Mouse (Mus musculus) hindbrain, postnatal 0 days (tissue): Measurements from ENCODE around the gene Nceh1. TPM values are rescaled to one million over a fixed set of nuclear protein-coding genes. Genes with fewer than 3 reads are reported as not detected.

Experiments used
- ATAC-seq: fragments of 200-750 bp; cut with Nextera tagmentation; 2 replicates; pipeline ENCODE4 v1.8.0; 2017; ENCODE audit warnings: mild to moderate bottlenecking, moderate TSS enrichment, moderate library complexity
- DNase-seq: peaks from one replicate; pipeline ENCODE4 v3.0.0-alpha.2; 2015; ENCODE audit warnings: low spot score
- H3K27ac ChIP-seq: fragments of 300-500 bp; sonication (generic); 2 replicates; pipeline ENCODE4 v1.5.1; 2014; ENCODE audit warnings: mild to moderate bottlenecking
- H3K27me3 ChIP-seq: fragments of 300-500 bp; sonication (generic); 2 replicates; pipeline ENCODE4 v1.6.1; 2014; ENCODE audit warnings: low read length, mixed read lengths; ENCODE audit not compliant: insufficient read depth
- H3K36me3 ChIP-seq: fragments of 300-500 bp; sonication (generic); 2 replicates; pipeline ENCODE4 v1.6.1; 2014; ENCODE audit warnings: low read length, mixed read lengths; ENCODE audit not compliant: insufficient read depth
- H3K4me1 ChIP-seq: fragments of 300-500 bp; sonication (generic); 2 replicates; pipeline ENCODE4 v1.6.1; 2014; ENCODE audit warnings: antibody characterized with exemption, low read length, mixed read lengths; ENCODE audit not compliant: insufficient read depth
- H3K4me2 ChIP-seq: fragments of 300-500 bp; sonication (generic); 2 replicates; pipeline ENCODE4 v1.6.1; 2014; ENCODE audit warnings: low read depth, mild to moderate bottlenecking, low read length, moderate library complexity, mixed read lengths
- H3K4me3 ChIP-seq: fragments of 300-500 bp; sonication (generic); 2 replicates; pipeline ENCODE4 v1.5.1; 2014; ENCODE audit warnings: low read length
- H3K9ac ChIP-seq: fragments of 300-500 bp; sonication (generic); replicated peaks from 2 replicates; pipeline ENCODE4 v1.6.1; 2014; ENCODE audit warnings: mild to moderate bottlenecking, low read length, moderate library complexity, mixed read lengths
- H3K9me3 ChIP-seq: fragments of 300-500 bp; sonication (generic); 2 replicates; pipeline ENCODE4 v1.6.1; 2016; ENCODE audit warnings: low read length, mixed read lengths
- CTCF ChIP-seq: IDR thresholded peaks from 2 replicates; pipeline ENCODE4 v1.5.1; 2016; ENCODE audit warnings: antibody characterized with exemption, control low read depth, low read depth
- WGBS: fragments of 180-500 bp; shearing (Covaris S2); extraction: QIAGEN DNeasy Blood & Tissue Kit; methylation state at CpG from one replicate; pipeline ENCODE4 v1.1.7; 2014; 5-methylcytosine and 5-hydroxymethylcytosine counted together
- polyA plus RNA-seq: library from polyadenylated mRNA; unstranded; fragments of >200 nt; fragmentation: Nextera tagmentation; extraction: Ambion mirVana; gene quantifications from 2 replicates; pipeline ENCODE4 v1.2.1, GENCODE M21; 2015
- total RNA-seq: library from RNA; depleted of rRNA; stranded (reverse); fragments of >200 nt; gene quantifications from 2 replicates; pipeline ENCODE4 v1.2.3, GENCODE M21; 2014

Nceh1 gene
- total and polyA plus RNA-seq, 2 experiments from 2014 or later, result 31.5 to 35.7 TPM

- Histone ChIP-seq H3K27me3 (no peaks in the 10 kb centered on the region), H3K9me3 (no peaks in the 10 kb centered on the region), H3K4me2 (no peak overlapping the region), H3K9ac (no peak overlapping the region), H3K4me1 (no peaks in the 10 kb centered on the region), H3K27ac (no peak overlapping the region), H3K4me3 (no peak overlapping the region), H3K36me3 (0 out of 2 replicates have a peak, but pooled peaks cover 6% of the 10 kb centered on the region)
- TF ChIP-seq CTCF, result no peak
- 76% methylated on average over 5 of the region's 5 CpGs for WGBS
- ATAC-seq, result no peak
- DNase-seq, result no peak
Measured at GRCm38 (mm10) chr3:27238563-27238962, 55.8 kb downstream of the Nceh1 start.

- no peak overlapping the region for H3K27ac ChIP-seq
- WGBS, result 91% methylated on average over 16 of the region's 16 CpGs
- no peaks in the 10 kb centered on the region for H3K27me3 ChIP-seq
- H3K9ac ChIP-seq, result no peak overlapping the region
- TF ChIP-seq CTCF, result no peak
- H3K9me3 ChIP-seq, result no peaks in the 10 kb centered on the region
- H3K4me3 ChIP-seq, result no peak overlapping the region
- H3K36me3 ChIP-seq, result 0 out of 2 replicates have a peak, but pooled peaks cover 6% of the 10 kb centered on the region
- DNase-seq, result no peak
- ATAC-seq, result no peak
- no peak overlapping the region for H3K4me2 ChIP-seq
- H3K4me1 ChIP-seq, result no peaks in the 10 kb centered on the region
Measured at GRCm38 (mm10) chr3:27239568-27239967, 56.8 kb downstream of the Nceh1 start.

- no peak overlapping the region for H3K27ac ChIP-seq
- no peaks in the 10 kb centered on the region for H3K4me1 ChIP-seq
- TF ChIP-seq CTCF, result no peak
- no peak overlapping the region for H3K4me2 ChIP-seq
- H3K36me3 ChIP-seq, result 0 out of 2 replicates have a peak, but pooled peaks cover 6% of the 10 kb centered on the region
- no peak overlapping the region for H3K9ac ChIP-seq
- ATAC-seq (no peak), DNase-seq (no peak)
- H3K4me3 ChIP-seq, result no peak overlapping the region
- H3K27me3 ChIP-seq, result no peaks in the 10 kb centered on the region
- 95% methylated on average over 9 of the region's 9 CpGs for WGBS
- H3K9me3 ChIP-seq, result no peaks in the 10 kb centered on the region
Measured at GRCm38 (mm10) chr3:27241864-27242263, 59.1 kb downstream of the Nceh1 start.

- no peak for ATAC-seq
- Histone ChIP-seq H3K9me3 (no peaks in the 10 kb centered on the region), H3K27ac (no peak overlapping the region), H3K27me3 (no peaks in the 10 kb centered on the region), H3K4me2 (no peak overlapping the region), H3K4me3 (no peak overlapping the region), H3K36me3 (0 out of 2 replicates have a peak, but pooled peaks cover 6% of the 10 kb centered on the region), H3K9ac (no peak overlapping the region), H3K4me1 (no peaks in the 10 kb centered on the region)
- no peak for TF ChIP-seq CTCF
- 82% methylated on average over 2 of the region's 2 CpGs for WGBS
- no peak for DNase-seq
Measured at GRCm38 (mm10) chr3:27246166-27246565, 63.4 kb downstream of the Nceh1 start.

GRCm38 (mm10) chr3:27247785-27248184 lies 65.0 kb downstream of the Nceh1 start:
- H3K9ac ChIP-seq, result no peak overlapping the region
- H3K4me2 ChIP-seq, result no peak overlapping the region
- DNase-seq, result no peak
- H3K27me3 ChIP-seq, result no peaks in the 10 kb centered on the region
- no peaks in the 10 kb centered on the region for H3K9me3 ChIP-seq
- H3K4me3 ChIP-seq, result no peak overlapping the region
- no peak for TF ChIP-seq CTCF
- no peak for ATAC-seq
- no peaks in the 10 kb centered on the region for H3K36me3 ChIP-seq
- no peaks in the 10 kb centered on the region for H3K4me1 ChIP-seq
- no peak overlapping the region for H3K27ac ChIP-seq
- WGBS, result 68% methylated on average over 1 of the region's 1 CpGs

GRCm38 (mm10) chr3:27249030-27249429 lies 66.3 kb downstream of the Nceh1 start:
- no peak for DNase-seq
- Histone ChIP-seq H3K4me2 (no peak overlapping the region), H3K27me3 (no peaks in the 10 kb centered on the region), H3K27ac (no peak overlapping the region), H3K4me1 (no peaks in the 10 kb centered on the region), H3K36me3 (no peaks in the 10 kb centered on the region), H3K9me3 (no peaks in the 10 kb centered on the region), H3K9ac (no peak overlapping the region), H3K4me3 (no peak overlapping the region)
- TF ChIP-seq CTCF, result no peak
- ATAC-seq, result 0 out of 2 replicates have a peak, but pooled peaks have one; percentile 24
- 90% methylated on average over 9 of the region's 9 CpGs for WGBS

GRCm38 (mm10) chr3:27250936-27251335 lies 68.2 kb downstream of the Nceh1 start:
- no peak overlapping the region for H3K27ac ChIP-seq
- H3K9me3 ChIP-seq, result no peaks in the 10 kb centered on the region
- H3K9ac ChIP-seq, result no peak overlapping the region
- ATAC-seq, result no peak
- DNase-seq, result no peak
- no peaks in the 10 kb centered on the region for H3K4me1 ChIP-seq
- 37% methylated on average over 7 of the region's 7 CpGs for WGBS
- H3K27me3 ChIP-seq, result no peaks in the 10 kb centered on the region
- no peak overlapping the region for H3K4me2 ChIP-seq
- TF ChIP-seq CTCF, result peak; percentile 57
- H3K4me3 ChIP-seq, result no peak overlapping the region
- H3K36me3 ChIP-seq, result no peaks in the 10 kb centered on the region
